Mouse (Mus musculus): ENCODE measurements around the gene Hand1. TPM values are rescaled to one million over a fixed set of nuclear protein-coding genes. Genes with fewer than 3 reads are reported as not detected.

Hand1 gene
- total and polyA plus RNA-seq, 3 experiments = not detected

GRCm38 (mm10) chr11:57873014-57873413 lies 40.4 kb upstream of the Hand1 start:
- no peaks in the 10 kb centered on the region for H3K9me3 ChIP-seq (replicated peaks; ENCODE audit: insufficient read depth, low read length)

GRCm38 (mm10) chr11:57868753-57869460 lies 36.3 kb upstream of the Hand1 start:
- Histone ChIP-seq H3K27ac (ENCODE audit: control insufficient read depth, low read depth, low read length) (no peak overlapping the region), H3K79me2 (ENCODE audit: control insufficient read depth, insufficient read depth, low read length, poor library complexity) (no peaks in the 10 kb centered on the region), H3K9me3 (replicated peaks; ENCODE audit: insufficient read depth, low read length) (no peaks in the 10 kb centered on the region), H3K27me3 (ENCODE audit: control insufficient read depth in 1 of 2, insufficient read depth in 2 of 2, low read length in 2 of 2) (peaks cover 0 to 4% of the 10 kb centered on the region in 2 experiments; a peak in 3 of 4 replicates), H3K4me1 (ENCODE audit: control insufficient read depth in 1 of 2, insufficient read depth in 2 of 2, low read length in 2 of 2) (no peaks in the 10 kb centered on the region), H3K9ac (ENCODE audit: control insufficient read depth, low read depth, low read length, poor library complexity, severe bottlenecking) (no peak overlapping the region), H3K36me3 (ENCODE audit: control insufficient read depth in 1 of 2, insufficient read depth in 2 of 2, low read length in 2 of 2) (no peaks in the 10 kb centered on the region), H3K4me3 (ENCODE audit: control insufficient read depth in 1 of 2, insufficient read depth in 1 of 2, low read depth in 2 of 2, low read length in 2 of 2) (no peak overlapping the region)
- TF ChIP-seq GATA1 (IDR thresholded peaks at IDR 0.05; ENCODE audit: low read depth, low read length) (no peak), CHD2 (IDR thresholded peaks at IDR 0.05; ENCODE audit: low read length) (no peak), HCFC1 (IDR thresholded peaks at IDR 0.05; ENCODE audit: low read depth, low read length) (no peak), USF1 (IDR thresholded peaks at IDR 0.05; ENCODE audit: low read depth, low read length) (no peak), ZKSCAN1 (IDR thresholded peaks at IDR 0.05; ENCODE audit: low read depth, low read length) (no peak), UBTF (IDR thresholded peaks at IDR 0.05; ENCODE audit: borderline replicate concordance, insufficient read depth, low read depth, low read length) (no peak), KAT2A (conservative IDR thresholded peaks at IDR 0.05; ENCODE audit: low read depth, low read length) (no peak), MYB (IDR thresholded peaks at IDR 0.05; ENCODE audit: low read depth, low read length) (no peak), MAZ (IDR thresholded peaks at IDR 0.05; ENCODE audit: low read depth, low read length) (no peak), E2F4 (IDR thresholded peaks at IDR 0.05; ENCODE audit: borderline replicate concordance, low read depth, low read length) (no peak), ZC3H11A (IDR thresholded peaks at IDR 0.05; ENCODE audit: low read depth, low read length) (no peak), TCF12 (IDR thresholded peaks at IDR 0.05; ENCODE audit: low read depth, low read length) (no peak), POLR2AphosphoS5 (IDR thresholded peaks at IDR 0.05; ENCODE audit: borderline replicate concordance, low read depth, low read length) (no peak), RAD21 (IDR thresholded peaks at IDR 0.05; ENCODE audit: low read depth, low read length) (peak; percentile 50), POLR2A (IDR thresholded peaks at IDR 0.05; ENCODE audit: control insufficient read depth in 1 of 2, insufficient read depth in 1 of 2, low read depth in 1 of 2, low read length in 2 of 2, poor library complexity in 1 of 2) (no peak), SMC3 (IDR thresholded peaks at IDR 0.05; ENCODE audit: low read depth, low read length) (peak; percentile 65), ZNF384 (IDR thresholded peaks at IDR 0.05; ENCODE audit: low read depth, low read length) (no peak), CTCF (IDR thresholded peaks at IDR 0.05 in 2 of 3, conservative IDR thresholded peaks at IDR 0.05 in 1 of 3; ENCODE audit: control insufficient read depth in 1 of 3, insufficient read depth in 1 of 3, low read depth in 2 of 3, low read length in 3 of 3, poor library complexity in 1 of 3, severe bottlenecking in 1 of 3) (peak; percentile 65 to 81 (median 72)), ELF1 (IDR thresholded peaks at IDR 0.05; ENCODE audit: low read depth, low read length) (no peak), BHLHE40 (IDR thresholded peaks at IDR 0.05; ENCODE audit: borderline replicate concordance, low read depth, low read length) (no peak), NRF1 (IDR thresholded peaks at IDR 0.05; ENCODE audit: insufficient read depth, low read depth, low read length, poor library complexity, severe bottlenecking) (no peak)
- peak; percentile 43 for DNase-seq (ENCODE audit: low read depth, low spot score)

More at GRCm38 (mm10) chr11:57873014-57873413, 40.4 kb upstream of the Hand1 start:
- Histone ChIP-seq H3K9ac (ENCODE audit: control insufficient read depth, low read depth, low read length, poor library complexity, severe bottlenecking) (no peak overlapping the region), H3K36me3 (ENCODE audit: control insufficient read depth in 1 of 2, insufficient read depth in 2 of 2, low read length in 2 of 2) (peaks cover 0 to 3% of the 10 kb centered on the region in 2 experiments; a peak in 2 of 4 replicates), H3K27ac (ENCODE audit: control insufficient read depth, low read depth, low read length) (no peak overlapping the region), H3K4me1 (ENCODE audit: control insufficient read depth in 1 of 2, insufficient read depth in 2 of 2, low read length in 2 of 2) (peaks cover 3 to 6% of the 10 kb centered on the region in 2 experiments), H3K4me3 (ENCODE audit: control insufficient read depth in 1 of 2, insufficient read depth in 1 of 2, low read depth in 2 of 2, low read length in 2 of 2) (no peak overlapping the region), H3K27me3 (ENCODE audit: control insufficient read depth in 1 of 2, insufficient read depth in 2 of 2, low read length in 2 of 2) (no peaks in the 10 kb centered on the region; a peak in 1 of 4 replicates), H3K79me2 (ENCODE audit: control insufficient read depth, insufficient read depth, low read length, poor library complexity) (no peaks in the 10 kb centered on the region)
- peak; percentile 33 for DNase-seq (ENCODE audit: low read depth, low spot score)
- TF ChIP-seq GABPA (IDR thresholded peaks at IDR 0.05; ENCODE audit: low read depth, low read length) (no peak), HCFC1 (IDR thresholded peaks at IDR 0.05; ENCODE audit: low read depth, low read length) (no peak), KAT2A (conservative IDR thresholded peaks at IDR 0.05; ENCODE audit: low read depth, low read length) (no peak), ELF1 (IDR thresholded peaks at IDR 0.05; ENCODE audit: low read depth, low read length) (no peak), ETS1 (IDR thresholded peaks at IDR 0.05; ENCODE audit: low read depth, low read length) (no peak), MAZ (IDR thresholded peaks at IDR 0.05; ENCODE audit: low read depth, low read length) (no peak), JUND (IDR thresholded peaks at IDR 0.05; ENCODE audit: low read depth, low read length) (no peak), NRF1 (IDR thresholded peaks at IDR 0.05; ENCODE audit: insufficient read depth, low read depth, low read length, poor library complexity, severe bottlenecking) (no peak), E2F4 (IDR thresholded peaks at IDR 0.05; ENCODE audit: borderline replicate concordance, low read depth, low read length) (no peak), USF2 (IDR thresholded peaks at IDR 0.05; ENCODE audit: borderline replicate concordance in 1 of 2, insufficient read depth in 1 of 2, low read depth in 1 of 2, low read length in 2 of 2) (no peak), TBP (IDR thresholded peaks at IDR 0.05; ENCODE audit: low read depth, low read length) (no peak), ZMIZ1 (IDR thresholded peaks at IDR 0.05; ENCODE audit: low read depth, low read length) (no peak), MAFK (IDR thresholded peaks at IDR 0.05; ENCODE audit: borderline replicate concordance, low read depth, low read length) (no peak)
